Mouse (Mus musculus) megakaryocyte, embryonic 14.5 days (primary cell): Measurements from ENCODE around the gene Dydc1.

Experiments used
- FLI1 ChIP-seq: IDR thresholded peaks from 2 replicates; pipeline ENCODE4 v1.6.1; 2012; ENCODE audit warnings: low read length, inconsistent platforms, mixed read lengths
- GATA1 ChIP-seq: IDR thresholded peaks from 3 replicates; pipeline ENCODE4 v1.6.1; 2012; ENCODE audit warnings: mixed read lengths, low read length, inconsistent platforms, borderline replicate concordance

DNA sequence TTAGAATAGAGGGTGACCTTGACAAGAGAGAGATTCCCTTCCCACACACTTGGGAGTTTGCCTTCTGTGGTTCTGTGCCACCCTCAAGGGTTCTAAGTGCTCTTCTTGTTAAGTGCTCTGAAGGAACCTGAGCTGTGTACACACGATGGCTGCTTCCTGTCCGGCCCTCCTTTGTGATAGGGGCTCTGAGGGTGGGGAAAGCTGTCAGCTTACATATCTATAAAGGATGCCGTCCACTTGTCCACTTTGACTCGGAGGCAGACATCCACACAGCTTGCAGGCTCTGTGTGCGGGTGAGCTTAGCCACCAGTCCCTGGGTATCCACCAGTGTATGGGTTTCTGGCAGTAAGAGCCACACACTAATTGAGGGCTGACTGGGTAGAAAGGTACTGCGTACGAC is 58.8 kb downstream of the Dydc1 start, which contains the start of gene Sftpa1:
- TF ChIP-seq GATA1 (no peak), FLI1 (no peak)
